Mouse (Mus musculus) midbrain, postnatal 0 days (tissue): ENCODE data around the gene Nes. TPM values are rescaled to one million over a fixed set of nuclear protein-coding genes. Genes with fewer than 3 reads are reported as not detected.
A peak's percentile ranks its signal among the peaks of the same experiment; 100 is the strongest.

Experiments
- ATAC-seq: fragments of 200-750 bp; cut with Nextera tagmentation; 2 replicates; pipeline ENCODE4 v1.8.0; 2017; ENCODE audit warnings: moderate number of reproducible peaks, mild to moderate bottlenecking, moderate TSS enrichment, moderate library complexity; ENCODE audit not compliant: low FRiP score
- DNase-seq: peaks from one replicate; pipeline ENCODE4 v3.0.0-alpha.2; 2015; ENCODE audit warnings: low spot score
- H3K27ac ChIP-seq: fragments of 300-500 bp; sonication (generic); 2 replicates; pipeline ENCODE4 v1.5.1; 2014; ENCODE audit warnings: low read depth, mild to moderate bottlenecking, low read length, mixed read lengths
- H3K27me3 ChIP-seq: fragments of 300-500 bp; sonication (generic); 2 replicates; pipeline ENCODE4 v1.6.1; 2014; ENCODE audit warnings: low read length, control low read depth, mixed read lengths; ENCODE audit not compliant: insufficient read depth
- H3K36me3 ChIP-seq: fragments of 300-500 bp; sonication (generic); 2 replicates; pipeline ENCODE4 v1.6.1; 2014; ENCODE audit warnings: low read length, control low read depth, mixed read lengths; ENCODE audit not compliant: insufficient read depth
- H3K4me1 ChIP-seq: fragments of 300-500 bp; sonication (generic); 2 replicates; pipeline ENCODE4 v1.6.1; 2014; ENCODE audit warnings: mild to moderate bottlenecking, control low read depth, antibody characterized with exemption, low read length, mixed read lengths; ENCODE audit not compliant: insufficient read depth
- H3K4me2 ChIP-seq: fragments of 300-500 bp; sonication (generic); 2 replicates; pipeline ENCODE4 v1.6.1; 2014; ENCODE audit warnings: low read depth, mild to moderate bottlenecking, low read length, mixed read lengths; ENCODE audit not compliant: poor library complexity, severe bottlenecking
- H3K4me3 ChIP-seq: fragments of 300-500 bp; sonication (generic); 2 replicates; pipeline ENCODE4 v1.5.1; 2014; ENCODE audit warnings: low read depth, mild to moderate bottlenecking, low read length, moderate library complexity
- H3K9ac ChIP-seq: fragments of 300-500 bp; sonication (generic); replicated peaks from 2 replicates; pipeline ENCODE4 v1.6.1; 2014; ENCODE audit warnings: mild to moderate bottlenecking, low read length, moderate library complexity, mixed read lengths; ENCODE audit not compliant: poor library complexity, severe bottlenecking
- H3K9me3 ChIP-seq: fragments of 300-500 bp; sonication (generic); 2 replicates; pipeline ENCODE4 v1.6.1; 2016; ENCODE audit warnings: low read length, control low read depth
- CTCF ChIP-seq: IDR thresholded peaks from 2 replicates; pipeline ENCODE4 v1.5.1; 2016; ENCODE audit warnings: antibody characterized with exemption, mild to moderate bottlenecking
- WGBS: fragments of 180-500 bp; shearing (Covaris S2); extraction: QIAGEN DNeasy Blood & Tissue Kit; methylation state at CpG from one replicate; pipeline ENCODE4 v1.1.7; 2014; 5-methylcytosine and 5-hydroxymethylcytosine counted together
- polyA plus RNA-seq: library from polyadenylated mRNA; unstranded; fragments of >200 nt; fragmentation: Nextera tagmentation; extraction: Ambion mirVana; gene quantifications from 2 replicates; pipeline ENCODE4 v1.2.1, GENCODE M21; 2015
- total RNA-seq: library from RNA; depleted of rRNA; stranded (reverse); fragments of >200 nt; gene quantifications from 2 replicates; pipeline ENCODE4 v1.2.3, GENCODE M21; 2014

The Nes gene
- total and polyA plus RNA-seq, 2 experiments from 2014 or later = 8.8 to 22.4 TPM

DNA sequence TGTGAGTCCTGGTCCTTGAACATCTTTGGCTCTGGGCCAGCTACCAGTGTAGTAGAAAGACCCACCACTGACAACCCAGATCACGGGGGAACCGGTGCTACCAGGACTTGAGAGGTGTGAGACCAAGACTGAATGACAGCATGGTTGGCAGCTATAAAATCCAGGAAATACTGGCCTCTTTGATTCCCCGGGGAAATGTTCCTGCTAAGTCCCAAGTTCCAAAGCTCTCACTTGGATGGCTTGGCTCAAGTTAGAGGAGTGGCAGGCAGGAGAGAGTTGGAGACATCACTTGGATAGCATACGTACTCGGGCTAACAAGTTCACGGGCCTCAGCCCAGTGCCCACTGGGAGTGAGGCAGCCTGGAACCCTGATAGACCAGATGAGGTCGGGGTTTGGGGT is 27.3 kb upstream of the Nes start:
- DNase-seq (no peak), ATAC-seq (no peak)

DNA sequence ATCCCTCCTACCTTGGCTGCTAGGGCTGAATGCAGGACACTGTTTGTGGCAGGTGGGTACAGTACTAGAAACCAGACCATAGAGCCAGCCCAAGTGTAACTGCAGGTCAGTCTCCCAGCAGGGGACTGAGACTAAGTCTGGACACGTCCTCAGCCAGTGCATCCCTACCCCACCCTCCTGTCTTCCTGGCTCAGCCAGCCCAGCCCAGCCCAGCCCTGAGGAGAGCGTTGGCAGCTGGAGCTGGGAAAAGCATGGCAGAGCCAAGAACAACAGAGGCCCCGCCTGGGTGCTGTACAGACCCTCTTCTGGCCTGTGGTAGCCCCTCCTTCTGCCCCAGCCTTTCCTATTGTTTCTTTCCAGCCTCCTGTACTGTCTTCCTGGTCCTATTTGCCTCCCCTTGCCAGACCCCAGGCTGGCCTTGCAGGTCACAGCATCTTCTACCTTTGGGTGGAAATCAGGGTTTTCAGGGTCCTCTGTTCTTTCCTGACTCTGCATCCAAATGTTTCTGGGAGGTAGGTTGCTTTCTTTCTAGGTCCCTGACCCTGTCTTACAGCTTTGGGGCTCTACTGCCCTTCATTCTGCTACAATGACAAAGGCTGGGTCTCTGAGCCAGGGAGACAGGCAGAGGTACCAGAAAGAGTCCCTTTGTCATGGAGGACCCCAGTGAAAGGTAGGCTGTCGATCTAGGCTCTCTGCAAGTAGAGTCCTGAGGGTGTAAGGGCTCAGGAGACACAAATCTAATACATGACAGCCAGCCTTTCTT is 25.9 kb upstream of the Nes start:
- ATAC-seq = no peak
- no peak overlapping the region for H3K9ac ChIP-seq
- no peak for DNase-seq

More for the DNA sequence above, 27.3 kb upstream of the Nes start:
- Histone ChIP-seq H3K4me2 (no peak overlapping the region), H3K9ac (no peak overlapping the region), H3K4me1 (peaks cover 14% of the 10 kb centered on the region), H3K36me3 (peaks cover 29% of the 10 kb centered on the region), H3K4me3 (no peak overlapping the region), H3K9me3 (no peaks in the 10 kb centered on the region), H3K27me3 (0 out of 2 replicates have a peak, but pooled peaks cover 4% of the 10 kb centered on the region), H3K27ac (no peak overlapping the region)
- 82% methylated on average over 7 of the region's 7 CpGs for WGBS
- TF ChIP-seq CTCF = no peak

DNA sequence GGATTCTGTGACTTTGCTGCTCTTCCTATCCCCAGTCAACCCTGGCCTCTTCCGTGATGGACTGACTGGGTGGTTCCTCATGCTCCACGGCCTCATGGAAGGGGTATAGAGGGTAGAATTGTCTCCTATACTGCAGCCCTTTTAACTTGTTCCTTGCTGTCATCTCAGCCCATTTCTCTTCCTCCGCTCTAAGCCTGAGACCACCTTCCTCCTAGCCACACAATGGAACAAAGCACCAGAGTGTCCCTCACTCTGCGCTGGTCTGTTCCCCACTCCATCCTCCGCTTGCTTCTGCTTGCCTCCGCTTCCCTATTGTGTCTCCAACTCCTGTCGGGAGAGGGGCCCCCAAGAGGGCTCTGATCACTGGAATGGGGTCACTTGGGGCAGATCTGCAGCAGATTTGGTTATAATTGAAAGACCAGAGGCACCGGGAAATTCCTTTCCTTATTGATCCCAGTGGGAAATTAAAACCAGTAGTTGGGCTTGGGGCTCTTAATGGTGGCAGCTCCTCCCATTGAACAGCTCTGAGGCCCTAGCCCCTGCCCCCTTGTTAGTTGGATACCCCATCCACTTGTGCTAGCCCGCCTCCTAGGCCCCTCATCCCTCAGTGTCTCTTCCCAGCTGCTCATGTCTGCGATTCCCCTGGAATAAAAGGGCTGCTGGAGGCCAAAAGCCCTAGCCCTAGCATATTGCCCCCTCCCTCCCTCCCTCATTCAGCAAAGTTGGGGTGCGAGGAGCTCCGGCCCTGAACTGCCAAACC is 24.9 kb upstream of the Nes start:
- no peak for TF ChIP-seq CTCF
- H3K27me3 ChIP-seq = 0 out of 2 replicates have a peak, but pooled peaks cover 4% of the 10 kb centered on the region
- H3K36me3 ChIP-seq = peaks cover 15% of the 10 kb centered on the region
- no peak overlapping the region for H3K27ac ChIP-seq
- WGBS = 34% methylated on average over 12 of the region's 12 CpGs
- H3K4me1 ChIP-seq = peaks cover 14% of the 10 kb centered on the region
- no peak for DNase-seq
- no peaks in the 10 kb centered on the region for H3K9me3 ChIP-seq
- H3K9ac ChIP-seq = no peak overlapping the region
- no peak overlapping the region for H3K4me2 ChIP-seq
- H3K4me3 ChIP-seq = no peak overlapping the region
- ATAC-seq = no peak

More for the DNA sequence above, 25.9 kb upstream of the Nes start:
- H3K36me3 ChIP-seq = peaks cover 19% of the 10 kb centered on the region
- 24% methylated on average over 4 of the region's 4 CpGs for WGBS
- H3K4me3 ChIP-seq = no peak overlapping the region
- peaks cover 14% of the 10 kb centered on the region for H3K4me1 ChIP-seq
- no peak for TF ChIP-seq CTCF
- 0 out of 2 replicates have a peak, but pooled peaks cover 4% of the 10 kb centered on the region for H3K27me3 ChIP-seq
- 0 out of 2 replicates have a peak overlapping the region, but pooled peaks have one; percentile 12 for H3K27ac ChIP-seq
- H3K4me2 ChIP-seq = no peak overlapping the region
- H3K9me3 ChIP-seq = no peaks in the 10 kb centered on the region

DNA sequence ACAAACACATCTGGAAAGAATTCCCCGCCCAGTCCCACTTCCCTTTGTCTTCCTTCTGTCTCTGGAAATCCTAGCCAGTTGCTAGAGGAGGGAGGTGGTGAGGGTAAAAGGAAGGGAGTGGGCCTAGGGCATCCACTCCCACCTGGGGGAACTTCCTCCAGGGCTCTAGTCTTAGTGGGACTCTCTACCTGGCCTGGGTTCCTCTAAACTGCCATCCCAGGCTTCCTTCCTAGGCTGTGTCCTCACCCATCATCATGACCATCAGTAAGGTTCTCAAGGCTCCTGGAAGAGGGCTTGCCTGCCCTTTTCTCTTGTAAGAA is 24.4 kb upstream of the Nes start:
- ATAC-seq (no peak), DNase-seq (no peak)
- WGBS = 45% methylated on average over 1 of the region's 1 CpGs
- Histone ChIP-seq H3K4me2 (no peak overlapping the region), H3K36me3 (peaks cover 9% of the 10 kb centered on the region), H3K27ac (no peak overlapping the region), H3K4me1 (peaks cover 14% of the 10 kb centered on the region), H3K9ac (no peak overlapping the region), H3K9me3 (no peaks in the 10 kb centered on the region), H3K27me3 (0 out of 2 replicates have a peak, but pooled peaks cover 4% of the 10 kb centered on the region), H3K4me3 (no peak overlapping the region)
- no peak for TF ChIP-seq CTCF

DNA sequence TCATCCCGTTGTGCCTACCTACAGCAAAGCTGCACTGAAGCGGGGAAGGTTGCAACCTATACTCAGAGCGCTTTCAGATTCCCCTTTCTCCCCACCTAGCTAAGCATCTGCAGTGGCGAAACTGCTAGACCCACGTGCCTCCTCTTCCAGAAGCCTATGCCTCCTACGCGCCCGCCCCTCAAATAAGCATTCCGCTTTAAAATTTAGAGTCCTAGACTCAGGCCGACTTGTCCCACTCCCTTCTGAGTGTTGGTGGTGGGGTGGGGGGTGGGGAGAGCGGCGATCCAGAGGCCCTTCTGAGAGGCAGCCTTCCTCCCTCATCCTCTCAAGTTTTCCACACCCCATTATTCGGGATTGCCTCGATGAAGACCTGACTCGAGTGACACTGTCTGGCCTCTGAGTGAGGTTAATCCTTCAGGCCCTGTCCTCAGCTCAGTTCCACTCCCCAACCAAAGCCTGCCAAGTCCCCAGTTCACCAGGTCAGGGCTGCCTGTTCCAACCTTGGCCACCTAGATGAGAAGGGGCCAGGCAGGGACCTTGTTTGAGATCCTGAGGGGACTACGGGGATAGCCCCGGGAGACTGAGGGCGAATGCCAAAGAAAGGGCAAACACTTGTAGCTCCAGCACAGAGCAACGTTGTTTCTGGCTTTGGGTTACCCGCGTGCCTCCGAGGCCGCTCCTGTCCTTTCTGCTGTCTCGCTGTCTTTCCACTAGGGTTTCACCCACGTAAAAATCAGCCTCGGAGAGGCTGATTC is 23.6 kb upstream of the Nes start:
- H3K4me1 ChIP-seq = peaks cover 14% of the 10 kb centered on the region
- no peak overlapping the region for H3K27ac ChIP-seq
- 7% methylated on average over 26 of the region's 26 CpGs for WGBS
- H3K9ac ChIP-seq = 0 out of 2 replicates have a peak overlapping the region, but pooled peaks have one; percentile 13
- 0 out of 2 replicates have a peak, but pooled peaks cover 4% of the 10 kb centered on the region for H3K27me3 ChIP-seq
- H3K4me2 ChIP-seq = peak overlapping the region; percentile 64
- DNase-seq = no peak
- no peak for ATAC-seq
- peak overlapping the region; percentile 26 for H3K4me3 ChIP-seq
- TF ChIP-seq CTCF = no peak
- H3K9me3 ChIP-seq = no peaks in the 10 kb centered on the region
- H3K36me3 ChIP-seq = peaks cover 4% of the 10 kb centered on the region; the same call in 1 of the 2 replicates
